Mouse (Mus musculus) C2C12 (cell line): Measurements from ENCODE around the gene Nkiras2. TPM values are rescaled to one million over a fixed set of nuclear protein-coding genes. Genes with fewer than 3 reads are reported as not detected.
"Not testable (repeated sequence)": the region's sequence is repeated elsewhere in the genome, so short reads cannot be mapped to it uniquely, and the experiment has no call there.

Source experiments
- H3K27me3 ChIP-seq: one replicate; pipeline ENCODE4 v1.6.1; 2011; ENCODE audit not compliant: control insufficient read depth, insufficient read depth, insufficient read length
- H3K36me3 ChIP-seq: one replicate; pipeline ENCODE4 v1.6.1; 2011; ENCODE audit not compliant: control insufficient read depth, insufficient read depth
- H3K4me3 ChIP-seq: one replicate; pipeline ENCODE4 v1.5.1; 2011; ENCODE audit warnings: mild to moderate bottlenecking, control low read depth; ENCODE audit not compliant: poor library complexity, insufficient read depth, severe bottlenecking
- H3K79me2 ChIP-seq: one replicate; pipeline ENCODE4 v1.6.1; 2011; ENCODE audit not compliant: control insufficient read depth, insufficient read depth
- H3K79me3 ChIP-seq: one replicate; pipeline ENCODE4 v1.6.1; 2011; ENCODE audit warnings: low read depth, control low read depth
- H3ac ChIP-seq: one replicate; pipeline ENCODE3; 2011; ENCODE audit warnings: low read depth; ENCODE audit not compliant: control insufficient read depth, insufficient read length
- CEBPB ChIP-seq: IDR thresholded peaks from one replicate; pipeline ENCODE4 v1.6.1; 2011; ENCODE audit warnings: low read depth, mild to moderate bottlenecking, control low read depth, moderate library complexity
- CTCF ChIP-seq: IDR thresholded peaks from one replicate; pipeline ENCODE4 v1.5.1; 2011; ENCODE audit not compliant: control insufficient read depth, insufficient read depth, insufficient read length
- FOSL1 ChIP-seq: IDR thresholded peaks from one replicate; pipeline ENCODE4 v1.8.0; 2011; ENCODE audit warnings: mild to moderate bottlenecking, low read length; ENCODE audit not compliant: poor library complexity, insufficient read depth, severe bottlenecking
- MAX ChIP-seq: IDR thresholded peaks from one replicate; pipeline ENCODE4 v1.6.1; 2011; ENCODE audit warnings: mild to moderate bottlenecking, control low read depth
- MYOD1 ChIP-seq: IDR thresholded peaks from one replicate; pipeline ENCODE4 v1.6.1; 2011; ENCODE audit warnings: low read depth; ENCODE audit not compliant: control insufficient read depth, insufficient read length
- MYOG ChIP-seq: IDR thresholded peaks from one replicate; pipeline ENCODE4 v1.6.1; 2011; ENCODE audit not compliant: control insufficient read depth, insufficient read length; ENCODE audit errors: extremely low read depth
- USF1 ChIP-seq: IDR thresholded peaks from one replicate; pipeline ENCODE4 v1.6.1; 2011; ENCODE audit warnings: low read depth, mild to moderate bottlenecking, control low read depth, moderate library complexity
- polyA plus RNA-seq: library from polyadenylated mRNA; unstranded; fragments of >200 nt; fragmentation: generic; extraction: Trizol; gene quantifications from one replicate; pipeline ENCODE4 v1.2.1, GENCODE M21; 2012; ENCODE audit warnings: missing spikeins

The Nkiras2 gene
- polyA plus RNA-seq, 1 experiment = 36.1 TPM

DNA sequence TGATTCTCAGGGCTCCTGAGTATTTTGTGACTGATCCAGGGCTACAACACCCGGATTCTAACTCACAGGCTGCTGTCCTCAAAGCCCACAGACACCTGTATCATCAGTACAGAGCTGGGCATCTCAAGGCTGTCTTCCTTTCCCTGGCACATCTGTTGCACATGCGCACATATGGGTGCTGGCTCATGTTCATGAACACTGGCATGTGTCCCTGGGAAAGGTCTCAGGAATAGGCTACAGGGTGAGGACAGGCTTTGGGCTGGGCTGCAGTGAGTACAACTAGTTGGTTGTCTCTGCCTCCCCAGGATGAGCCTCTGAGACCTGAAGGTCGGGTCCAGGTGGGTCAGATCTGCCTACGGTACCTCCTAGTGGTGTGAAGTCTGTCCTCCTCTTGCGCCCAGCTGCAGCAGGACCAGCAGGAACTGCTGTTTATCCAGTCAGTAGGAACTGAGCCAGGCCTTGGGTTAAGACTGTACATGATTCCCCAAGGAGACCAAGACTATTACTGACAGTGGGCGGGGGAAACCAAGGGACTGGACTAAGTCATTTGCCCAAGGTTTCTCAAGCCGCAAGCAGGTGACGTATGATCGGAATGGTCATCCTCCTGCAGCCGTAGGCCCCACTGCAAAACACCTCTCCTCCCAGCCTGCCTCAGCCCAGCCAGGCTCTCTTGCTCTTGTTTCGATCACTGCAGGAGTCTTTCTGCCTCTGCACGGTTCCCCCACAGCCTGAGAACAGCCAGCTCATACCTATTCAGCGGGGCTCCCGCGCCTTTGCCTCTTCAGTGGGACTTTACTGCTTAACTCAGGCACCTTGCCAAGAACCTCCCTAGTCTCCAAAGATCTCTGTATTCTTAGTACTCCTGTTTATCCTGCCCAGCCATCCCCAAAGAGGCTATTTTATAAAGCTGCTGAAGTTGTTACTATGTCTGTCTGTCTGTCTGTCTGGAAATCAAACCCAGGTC is 24.9 kb downstream of the Nkiras2 start:
- Histone ChIP-seq H3K79me2 (no peaks in the 10 kb centered on the region), H3K79me3 (no peaks in the 10 kb centered on the region), H3K27me3 (peaks cover 54% of the 10 kb centered on the region), H3ac (no peak overlapping the region), H3K36me3 (no peaks in the 10 kb centered on the region), H3K4me3 (no peak overlapping the region)
- TF ChIP-seq USF1 (no peak), FOSL1 (no peak), MAX (no peak), CTCF (no peak), CEBPB (no peak), MYOD1 (no peak), MYOG (no peak)

DNA sequence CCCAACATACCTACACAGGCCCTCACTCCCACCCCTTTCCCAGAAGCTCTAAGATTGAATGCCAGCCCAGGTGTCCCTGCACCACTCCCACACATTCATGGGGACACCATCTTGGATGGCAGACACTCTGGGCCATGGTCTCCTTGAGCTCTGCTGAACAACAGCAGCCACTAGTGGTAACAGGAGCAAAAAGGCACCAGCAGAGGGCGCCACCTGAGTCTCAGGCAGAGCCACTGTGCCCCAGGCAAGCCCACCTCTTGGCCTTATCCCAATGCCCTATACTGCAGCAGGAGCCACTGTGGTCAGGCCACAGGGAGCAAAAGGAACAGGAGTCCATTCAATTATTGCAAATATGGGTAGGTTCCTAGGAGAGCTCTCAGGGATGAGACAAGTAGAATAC is 27.2 kb downstream of the Nkiras2 start:
- H3K79me3 ChIP-seq = no peaks in the 10 kb centered on the region
- H3K36me3 ChIP-seq = no peaks in the 10 kb centered on the region
- peak; percentile 84 for TF ChIP-seq CTCF
- TF ChIP-seq MYOD1 = no peak
- no peak for TF ChIP-seq MYOG
- H3K79me2 ChIP-seq = no peaks in the 10 kb centered on the region
- H3K27me3 ChIP-seq = peaks cover 39% of the 10 kb centered on the region
- H3K4me3 ChIP-seq = no peak overlapping the region
- H3ac ChIP-seq = no peak overlapping the region

DNA sequence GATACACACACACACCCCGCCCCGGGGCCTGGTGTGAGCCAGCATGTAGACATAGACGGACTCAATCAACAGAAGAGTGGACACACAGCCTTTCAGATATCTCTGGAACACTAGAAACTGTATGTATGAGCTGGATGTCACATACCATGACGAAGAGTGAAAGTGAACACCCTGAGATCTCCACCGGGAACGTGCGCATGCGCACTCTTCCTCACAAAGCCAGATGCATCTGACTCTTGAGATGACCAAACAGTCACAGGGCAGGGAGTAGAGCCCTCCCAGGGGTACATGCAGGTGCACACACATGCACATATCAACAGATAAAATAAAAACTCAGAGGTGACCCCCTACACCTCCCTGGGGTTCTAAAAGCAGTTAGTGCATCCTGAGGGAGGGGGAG is 29.4 kb downstream of the Nkiras2 start:
- H3K4me3 ChIP-seq = no peak overlapping the region
- H3K79me2 ChIP-seq = no peaks in the 10 kb centered on the region
- H3ac ChIP-seq = no peak overlapping the region
- H3K27me3 ChIP-seq = peaks cover 28% of the 10 kb centered on the region
- TF ChIP-seq MAX (no peak), CEBPB (no peak), USF1 (no peak), FOSL1 (no peak), MYOG (no peak), CTCF (no peak), MYOD1 (no peak)
- H3K36me3 ChIP-seq = no peaks in the 10 kb centered on the region
- H3K79me3 ChIP-seq = no peaks in the 10 kb centered on the region

DNA sequence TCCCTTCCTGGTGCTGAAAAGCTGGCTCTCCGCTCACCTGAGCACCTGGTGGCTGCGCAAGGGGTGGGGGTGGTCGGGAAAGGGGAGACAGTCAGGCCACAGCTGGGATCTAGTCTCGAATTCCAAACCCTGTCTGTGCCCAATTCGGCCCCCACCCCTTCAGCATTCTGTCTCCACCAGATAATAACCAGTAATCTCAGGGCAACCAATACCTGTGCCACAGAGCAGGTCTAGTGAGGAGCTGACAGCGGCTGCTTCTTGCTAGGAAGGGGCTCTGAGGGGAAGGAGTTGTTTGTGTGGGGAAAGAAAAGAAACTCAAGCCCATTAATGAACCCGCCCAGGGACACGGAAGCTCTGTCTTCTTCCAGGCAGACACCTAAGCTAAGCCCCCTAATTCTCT is 32.2 kb downstream of the Nkiras2 start:
- Histone ChIP-seq H3K79me2 (no peaks in the 10 kb centered on the region), H3K36me3 (no peaks in the 10 kb centered on the region), H3K79me3 (no peaks in the 10 kb centered on the region), H3K27me3 (peaks cover 20% of the 10 kb centered on the region), H3K4me3 (no peak overlapping the region), H3ac (no peak overlapping the region)
- TF ChIP-seq MYOD1 = no peak
- TF ChIP-seq MYOG = no peak
- no peak for TF ChIP-seq USF1
- no peak for TF ChIP-seq CEBPB
- no peak for TF ChIP-seq CTCF

DNA sequence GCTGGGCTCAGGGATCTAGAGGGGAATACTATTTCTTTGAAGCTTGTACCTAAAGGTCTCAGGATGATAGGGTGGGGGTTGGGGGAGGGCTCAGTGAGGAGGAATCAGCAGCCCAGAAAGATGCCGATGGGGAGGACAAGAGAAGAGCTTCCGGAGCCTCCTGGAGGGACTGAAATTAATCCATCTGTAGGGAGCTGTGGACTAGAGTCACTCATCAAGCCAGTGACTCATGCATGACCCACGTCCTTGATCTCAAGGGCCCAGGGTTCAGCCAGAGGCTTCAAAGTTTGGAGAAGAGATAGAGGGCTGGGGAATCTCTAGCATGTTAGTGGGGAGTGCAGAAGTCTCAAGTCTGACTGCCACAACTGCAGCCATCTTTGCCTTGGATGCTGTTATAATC is 32.7 kb downstream of the Nkiras2 start:
- Histone ChIP-seq H3K79me2 (no peaks in the 10 kb centered on the region), H3K27me3 (peaks cover 20% of the 10 kb centered on the region), H3K4me3 (no peak overlapping the region), H3K36me3 (no peaks in the 10 kb centered on the region), H3ac (no peak overlapping the region), H3K79me3 (no peaks in the 10 kb centered on the region)
- no peak for TF ChIP-seq CEBPB
- peak; percentile 70 for TF ChIP-seq FOSL1
- no peak for TF ChIP-seq CTCF

DNA sequence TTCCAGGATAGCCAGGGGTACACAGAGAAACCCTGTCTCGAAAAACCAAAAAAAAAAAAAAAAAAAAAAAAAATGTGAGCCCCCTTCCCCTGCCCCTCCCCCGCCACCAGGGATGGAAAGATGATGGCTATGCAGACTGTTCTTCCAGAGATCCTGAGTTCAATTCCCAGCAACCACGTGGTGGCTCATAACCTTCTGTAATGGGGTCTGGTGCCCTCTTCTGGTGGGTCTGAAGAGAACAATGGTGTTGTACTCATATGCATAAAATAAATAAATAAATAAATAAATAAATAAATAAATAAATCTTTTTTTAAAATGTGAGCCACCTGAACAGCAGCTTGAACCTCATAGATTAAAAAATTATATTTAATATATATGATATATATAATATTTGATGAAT is 36.5 kb downstream of the Nkiras2 start:
- not testable (repeated sequence) for H3K79me2 ChIP-seq, H3ac ChIP-seq

More for the DNA sequence above, 36.5 kb downstream of the Nkiras2 start:
- H3K36me3 ChIP-seq, H3K79me3 ChIP-seq, H3K4me3 ChIP-seq: not testable (repeated sequence)
- H3K27me3 ChIP-seq = peaks cover 15% of the 10 kb centered on the region
